Mouse (Mus musculus) heart, postnatal 0 days (tissue): ENCODE data around the gene Lrrc8e.

Source experiments
- CTCF ChIP-seq: IDR thresholded peaks from 2 replicates; pipeline ENCODE4 v1.5.1; 2016; ENCODE audit warnings: antibody characterized with exemption, control low read depth, low read depth
- EP300 ChIP-seq: IDR thresholded peaks from 2 replicates; pipeline ENCODE4 v1.6.1; 2016; ENCODE audit warnings: antibody characterized with exemption, low read depth

GRCm38 (mm10) chr8:4222059-4222458 lies 4.6 kb upstream of the Lrrc8e start:
- TF ChIP-seq CTCF (no peak), EP300 (no peak)
